Mouse (Mus musculus): ENCODE data around the gene Afap1l2. TPM values are rescaled to one million over a fixed set of nuclear protein-coding genes. Genes with fewer than 3 reads are reported as not detected.

Gene Afap1l2
- total and polyA plus RNA-seq, 2 experiments from 2014 or later, result 12.3 to 20.8 TPM

GRCm38 (mm10) chr19:56905395-56905794 is 102.6 kb downstream of the Afap1l2 start:
- no peak for TF ChIP-seq CTCF (IDR thresholded peaks at IDR 0.05; ENCODE audit: low read depth)

GRCm38 (mm10) chr19:56904095-56904494 is 103.9 kb downstream of the Afap1l2 start:
- TF ChIP-seq CTCF (IDR thresholded peaks at IDR 0.05; ENCODE audit: low read depth), result no peak
- no peaks in the 10 kb centered on the region for H3K4me1 ChIP-seq (ENCODE audit: insufficient read depth, low read length)
- H3K36me3 ChIP-seq (ENCODE audit: insufficient read depth, low read length), result no peaks in the 10 kb centered on the region
- 84% methylated on average over 3 of the region's 3 CpGs for WGBS
- no peaks in the 10 kb centered on the region for H3K27me3 ChIP-seq (ENCODE audit: insufficient read depth, low read length)
- no peak overlapping the region for H3K9ac ChIP-seq (replicated peaks; ENCODE audit: low read length)
- H3K27ac ChIP-seq, result no peak overlapping the region
- no peaks in the 10 kb centered on the region for H3K9me3 ChIP-seq (ENCODE audit: low read length)
- DNase-seq (ENCODE audit: low spot score), result no peak
- H3K4me3 ChIP-seq (ENCODE audit: low read length), result no peak overlapping the region
- no peak overlapping the region for H3K4me2 ChIP-seq (ENCODE audit: low read depth, low read length)
- ATAC-seq, result no peak

More at GRCm38 (mm10) chr19:56905395-56905794, 102.6 kb downstream of the Afap1l2 start:
- Histone ChIP-seq H3K27me3 (ENCODE audit: insufficient read depth, low read length) (no peaks in the 10 kb centered on the region), H3K4me2 (ENCODE audit: low read depth, low read length) (no peak overlapping the region), H3K4me1 (ENCODE audit: insufficient read depth, low read length) (no peaks in the 10 kb centered on the region), H3K27ac (no peak overlapping the region), H3K4me3 (ENCODE audit: low read length) (no peak overlapping the region), H3K9me3 (ENCODE audit: low read length) (no peaks in the 10 kb centered on the region), H3K36me3 (ENCODE audit: insufficient read depth, low read length) (no peaks in the 10 kb centered on the region), H3K9ac (replicated peaks; ENCODE audit: low read length) (no peak overlapping the region)
- WGBS, result 84% methylated on average over 7 of the region's 7 CpGs
- DNase-seq (ENCODE audit: low spot score) (no peak), ATAC-seq (no peak)

GRCm38 (mm10) chr19:56897654-56898053 is 110.4 kb downstream of the Afap1l2 start:
- ATAC-seq, result no peak
- Histone ChIP-seq H3K9ac (replicated peaks; ENCODE audit: low read length) (no peak overlapping the region), H3K4me2 (ENCODE audit: low read depth, low read length) (no peak overlapping the region), H3K4me1 (ENCODE audit: insufficient read depth, low read length) (no peaks in the 10 kb centered on the region), H3K9me3 (ENCODE audit: low read length) (no peaks in the 10 kb centered on the region), H3K27me3 (ENCODE audit: insufficient read depth, low read length) (no peaks in the 10 kb centered on the region), H3K36me3 (ENCODE audit: insufficient read depth, low read length) (no peaks in the 10 kb centered on the region), H3K4me3 (ENCODE audit: low read length) (no peak overlapping the region), H3K27ac (no peak overlapping the region)
- 76% methylated on average over 16 of the region's 16 CpGs for WGBS
- TF ChIP-seq CTCF (IDR thresholded peaks at IDR 0.05; ENCODE audit: low read depth), result no peak
- no peak for DNase-seq (ENCODE audit: low spot score)

GRCm38 (mm10) chr19:56893326-56893725 is 114.7 kb downstream of the Afap1l2 start:
- DNase-seq (ENCODE audit: low spot score) (no peak), ATAC-seq (no peak)
- no peak overlapping the region for H3K9ac ChIP-seq (replicated peaks; ENCODE audit: low read length)
- H3K4me2 ChIP-seq (ENCODE audit: low read depth, low read length), result no peak overlapping the region
- TF ChIP-seq CTCF (IDR thresholded peaks at IDR 0.05; ENCODE audit: low read depth), result no peak
- whole genome bisulfite sequencing, result 74% methylated on average over 5 of the region's 5 CpGs
- no peaks in the 10 kb centered on the region for H3K27me3 ChIP-seq (ENCODE audit: insufficient read depth, low read length)
- H3K9me3 ChIP-seq (ENCODE audit: low read length), result no peaks in the 10 kb centered on the region
- H3K4me1 ChIP-seq (ENCODE audit: insufficient read depth, low read length), result no peaks in the 10 kb centered on the region
- no peak overlapping the region for H3K4me3 ChIP-seq (ENCODE audit: low read length)
- no peaks in the 10 kb centered on the region for H3K36me3 ChIP-seq (ENCODE audit: insufficient read depth, low read length)
- H3K27ac ChIP-seq, result no peak overlapping the region

- ATAC-seq (no peak), DNase-seq (ENCODE audit: low spot score) (peak; percentile 24)
- 63% methylated on average over 5 of the region's 5 CpGs for WGBS
These were observed 115.4 kb downstream of the Afap1l2 start for GRCm38 (mm10) chr19:56892586-56892985.

GRCm38 (mm10) chr19:56891438-56891837 is 116.6 kb downstream of the Afap1l2 start:
- Histone ChIP-seq H3K4me1 (ENCODE audit: insufficient read depth, low read length) (no peaks in the 10 kb centered on the region), H3K27me3 (ENCODE audit: insufficient read depth, low read length) (no peaks in the 10 kb centered on the region), H3K9me3 (ENCODE audit: low read length) (no peaks in the 10 kb centered on the region), H3K4me3 (ENCODE audit: low read length) (no peak overlapping the region), H3K4me2 (ENCODE audit: low read depth, low read length) (no peak overlapping the region), H3K27ac (no peak overlapping the region), H3K9ac (replicated peaks; ENCODE audit: low read length) (no peak overlapping the region), H3K36me3 (ENCODE audit: insufficient read depth, low read length) (no peaks in the 10 kb centered on the region)
- ATAC-seq, result no peak
- DNase-seq (ENCODE audit: low spot score), result no peak
- no peak for TF ChIP-seq CTCF (IDR thresholded peaks at IDR 0.05; ENCODE audit: low read depth)
- 49% methylated on average over 2 of the region's 2 CpGs for WGBS

More at GRCm38 (mm10) chr19:56892586-56892985, 115.4 kb downstream of the Afap1l2 start:
- no peaks in the 10 kb centered on the region for H3K4me1 ChIP-seq (ENCODE audit: insufficient read depth, low read length)
- no peak overlapping the region for H3K4me3 ChIP-seq (ENCODE audit: low read length)
- TF ChIP-seq CTCF (IDR thresholded peaks at IDR 0.05; ENCODE audit: low read depth), result no peak
- no peaks in the 10 kb centered on the region for H3K27me3 ChIP-seq (ENCODE audit: insufficient read depth, low read length)
- H3K9me3 ChIP-seq (ENCODE audit: low read length), result no peaks in the 10 kb centered on the region
- H3K9ac ChIP-seq (replicated peaks; ENCODE audit: low read length), result no peak overlapping the region
- H3K36me3 ChIP-seq (ENCODE audit: insufficient read depth, low read length), result no peaks in the 10 kb centered on the region
- no peak overlapping the region for H3K27ac ChIP-seq
- no peak overlapping the region for H3K4me2 ChIP-seq (ENCODE audit: low read depth, low read length)

- no peaks in the 10 kb centered on the region for H3K9me3 ChIP-seq (ENCODE audit: low read length)
- 57% methylated on average over 5 of the region's 5 CpGs for WGBS
- H3K4me2 ChIP-seq (ENCODE audit: low read depth, low read length), result no peak overlapping the region
- H3K27me3 ChIP-seq (ENCODE audit: insufficient read depth, low read length), result no peaks in the 10 kb centered on the region
- no peak overlapping the region for H3K27ac ChIP-seq
- DNase-seq (ENCODE audit: low spot score), result no peak
- ATAC-seq, result no peak
- TF ChIP-seq CTCF (IDR thresholded peaks at IDR 0.05; ENCODE audit: low read depth), result no peak
- no peaks in the 10 kb centered on the region for H3K36me3 ChIP-seq (ENCODE audit: insufficient read depth, low read length)
- no peaks in the 10 kb centered on the region for H3K4me1 ChIP-seq (ENCODE audit: insufficient read depth, low read length)
- no peak overlapping the region for H3K9ac ChIP-seq (replicated peaks; ENCODE audit: low read length)
- H3K4me3 ChIP-seq (ENCODE audit: low read length), result no peak overlapping the region
These were observed 119.4 kb downstream of the Afap1l2 start for GRCm38 (mm10) chr19:56888654-56889053.

Data from hindbrain, postnatal 0 days (tissue).